ENCODE assay signal across 25 mouse cellular contexts in genomic region chr14:71203459-71203858, GRCm38 (mm10).
DNase-seq lines count a peak whose midpoint lies in the region; ATAC-seq lines count a peak whose summit lies in the region.
"Had no signal": no experiment of that assay in that cellular context is flagged by ENCODE, and none has a peak within 500 bp of the region (broad histone marks: within the 10 kb centered on the region; RNA-seq: fewer than 3 reads in every experiment).

No protein-coding gene starts in this region.

- peak overlapping the region; percentile 33 for H3K27ac ChIP-seq in heart, embryonic 13.5 days (replicated peaks)
- H3K27ac ChIP-seq: embryonic facial prominence, embryonic 15.5 days; forebrain, embryonic 10.5 days; gastrocnemius, adult 2 months; hindbrain, embryonic 10.5 days; hindbrain, embryonic 14.5 days; intestine, embryonic 15.5 days had no signal

- H3K27me3 ChIP-seq in heart, embryonic 13.5 days (replicated peaks): no peaks in the 10 kb centered on the region
- H3K27me3 ChIP-seq: embryonic facial prominence, embryonic 15.5 days; intestine, embryonic 15.5 days had no signal

- H3K9me3 ChIP-seq in heart, embryonic 13.5 days: no peaks in the 10 kb centered on the region
- H3K9me3 ChIP-seq: embryonic facial prominence, embryonic 15.5 days; forebrain, embryonic 10.5 days; hindbrain, embryonic 10.5 days; intestine, embryonic 15.5 days had no signal

- peak; percentile 37 for DNase-seq in heart, adult 11 months
- no peak for DNase-seq in heart, postnatal 36 days
- DNase-seq in heart, adult 9 months (ENCODE audit: low spot score in 2 of 2): no peak
- peak; percentile 6 for DNase-seq in lung, postnatal 10 days
- no peak for DNase-seq in lung, postnatal 25 days (ENCODE audit: low spot score)
- no peak for DNase-seq in layer of hippocampus, postnatal 14 days (ENCODE audit: low spot score in 2 of 2)
- DNase-seq: adrenal gland, adult 8-10 months; adrenal gland, postnatal 36 days; B cell, adult 2 months; cerebellum, adult 11 months; cerebellum, adult 8-10 months; cerebellum, postnatal 14 days; embryo, embryonic 11 days; gastrocnemius, adult 2 months; gastrocnemius, postnatal 25 days had no signal

- H3K9ac ChIP-seq in heart, embryonic 13.5 days: no peak overlapping the region
- H3K9ac ChIP-seq: embryonic facial prominence, embryonic 15.5 days; hindbrain, embryonic 14.5 days; intestine, embryonic 15.5 days had no signal

- H3K4me2 ChIP-seq in heart, embryonic 13.5 days: peak overlapping the region; percentile 3; the same call in 1 of the 2 replicates
- H3K4me2 ChIP-seq: embryonic facial prominence, embryonic 15.5 days; hindbrain, embryonic 14.5 days; intestine, embryonic 15.5 days had no signal

- H3K4me3 ChIP-seq in heart, embryonic 13.5 days: no peak overlapping the region
- H3K4me3 ChIP-seq: embryonic facial prominence, embryonic 15.5 days; erythroblast, embryonic 14.5 days; forebrain, embryonic 10.5 days; gastrocnemius, adult 2 months; hindbrain, embryonic 10.5 days; intestine, embryonic 15.5 days had no signal

- no peak for ATAC-seq in heart, embryonic 13.5 days (ENCODE audit: extremely low read depth, insufficient number of reproducible peaks, low FRiP score, low TSS enrichment)
- ATAC-seq: CD4-positive, CD25-positive, alpha-beta regulatory T cell, adult 4 months; forebrain, embryonic 14.5 days; intestine, embryonic 15.5 days had no signal

- WGBS in heart, embryonic 13.5 days: 24% methylated on average over 6 of the region's 6 CpGs

- intact Hi-C loops in heart, postnatal 36 days (cut with DNase I): no loop called here

- H3K4me1 ChIP-seq in heart, embryonic 13.5 days: peaks cover 35% of the 10 kb centered on the region
- H3K4me1 ChIP-seq: embryonic facial prominence, embryonic 15.5 days; forebrain, embryonic 10.5 days; hindbrain, embryonic 10.5 days; intestine, embryonic 15.5 days had no signal

- H3K36me3 ChIP-seq in heart, embryonic 13.5 days: no peaks in the 10 kb centered on the region
- H3K36me3 ChIP-seq: embryonic facial prominence, embryonic 15.5 days; forebrain, embryonic 10.5 days; G1E; hindbrain, embryonic 10.5 days; intestine, embryonic 15.5 days had no signal

Comparison
In these comparisons a context has a peak if more than half of its experiments do, and no peak if none do; other contexts are left out.
1. DNase-seq: peak in heart, adult 11 months (single experiment) and lung, postnatal 10 days (single experiment); none in heart, postnatal 36 days (0 of 2), heart, adult 9 months (0 of 2), lung, postnatal 25 days (single experiment) and layer of hippocampus, postnatal 14 days (0 of 2).